Mouse (Mus musculus): Measurements from ENCODE around the gene Pfkm. TPM values are rescaled to one million over a fixed set of nuclear protein-coding genes. Genes with fewer than 3 reads are reported as not detected.

Pfkm gene
- total and polyA plus RNA-seq, 3 experiments: 23.5 to 37.9 (median 29.6) TPM

GRCm38 (mm10) chr15:98096957-98097356 is 4.6 kb downstream of the Pfkm start:
- TF ChIP-seq CHD2 (IDR thresholded peaks at IDR 0.05; ENCODE audit: low read length) (no peak), HCFC1 (IDR thresholded peaks at IDR 0.05; ENCODE audit: low read depth, low read length) (no peak), BHLHE40 (IDR thresholded peaks at IDR 0.05; ENCODE audit: low read depth, low read length) (no peak), KAT2A (IDR thresholded peaks at IDR 0.05; ENCODE audit: insufficient replicate concordance, low read length) (no peak), TBP (conservative IDR thresholded peaks at IDR 0.05; ENCODE audit: low read depth, low read length) (no peak), ZKSCAN1 (IDR thresholded peaks at IDR 0.05; ENCODE audit: borderline replicate concordance, low read depth, low read length) (no peak), UBTF (IDR thresholded peaks at IDR 0.05; ENCODE audit: low read depth, low read length) (no peak), JUND (conservative IDR thresholded peaks at IDR 0.05; ENCODE audit: low read depth, low read length) (no peak), ZMIZ1 (IDR thresholded peaks at IDR 0.05; ENCODE audit: low read depth, low read length) (no peak), MAX (IDR thresholded peaks at IDR 0.05; ENCODE audit: low read length) (no peak), ZNF384 (IDR thresholded peaks at IDR 0.05; ENCODE audit: low read depth, low read length) (no peak), E2F4 (IDR thresholded peaks at IDR 0.05; ENCODE audit: insufficient replicate concordance, low read depth, low read length) (no peak), NRF1 (IDR thresholded peaks at IDR 0.05; ENCODE audit: low read depth, low read length) (no peak), CHD1 (IDR thresholded peaks at IDR 0.05; ENCODE audit: low read depth, low read length) (no peak), PAX5 (IDR thresholded peaks at IDR 0.05; ENCODE audit: low read length) (no peak), SMC3 (IDR thresholded peaks at IDR 0.05; ENCODE audit: low read depth, low read length) (peak; percentile 13; the same call in 1 of the 2 replicates), CTCF (conservative IDR thresholded peaks at IDR 0.05 in 1 of 2, IDR thresholded peaks at IDR 0.05 in 1 of 2; ENCODE audit: low read depth in 2 of 2, low read length in 2 of 2) (peak; percentile 19 to 45; a peak in 2 of 4 replicates), MYC (IDR thresholded peaks at IDR 0.05; ENCODE audit: low read depth, low read length) (no peak), POLR2AphosphoS2 (IDR thresholded peaks at IDR 0.05; ENCODE audit: low read depth, low read length) (no peak), IRF4 (IDR thresholded peaks at IDR 0.05; ENCODE audit: low read depth, low read length) (no peak), RAD21 (IDR thresholded peaks at IDR 0.05; ENCODE audit: low read depth, low read length) (peak; percentile 16), TCF12 (IDR thresholded peaks at IDR 0.05; ENCODE audit: low read depth, low read length) (no peak), MEF2A (IDR thresholded peaks at IDR 0.05; ENCODE audit: borderline replicate concordance, low read depth, low read length) (no peak)
- peaks cover 2% of the 10 kb centered on the region for H3K9me3 ChIP-seq (replicated peaks; ENCODE audit: low read length)
- peaks cover 0 to 11% of the 10 kb centered on the region in 2 experiments; a peak in 2 of 4 replicates for H3K4me1 ChIP-seq (ENCODE audit: control insufficient read depth in 1 of 2, insufficient read depth in 2 of 2)
- dilution Hi-C loops (cut with MboI; ENCODE audit: extremely low pct_ligation_motif_present, extremely low pct_unique_long_range_greater_than_20kb, low sequenced_read_pairs) (no loop called here), in situ Hi-C loops (cut with MboI; ENCODE audit: low pct_ligation_motif_present, low pct_unique_long_range_greater_than_20kb, low sequenced_read_pairs) (no loop called here)
- no peak overlapping the region for H3K4me2 ChIP-seq (ENCODE audit: insufficient read depth, low read depth, poor library complexity, severe bottlenecking)
- no peak overlapping the region for H3K4me3 ChIP-seq (replicated peaks in 1 of 3; ENCODE audit: low read depth in 2 of 3, low read length in 2 of 3, poor library complexity in 1 of 3)
- H3K27ac ChIP-seq (ENCODE audit: insufficient read depth, low read depth): no peak overlapping the region
- H3K36me3 ChIP-seq (replicated peaks in 1 of 2; ENCODE audit: control insufficient read depth in 1 of 2, insufficient read depth in 1 of 2, low read length in 1 of 2): peaks cover 0 to 6% of the 10 kb centered on the region in 2 experiments
- peaks cover 7% of the 10 kb centered on the region for H3K79me2 ChIP-seq (replicated peaks; ENCODE audit: control insufficient read depth, extremely low read depth, insufficient read depth, poor library complexity, severe bottlenecking)
- H3K9ac ChIP-seq (ENCODE audit: insufficient read depth, low read depth): no peak overlapping the region
- no peak for DNase-seq (ENCODE audit: extremely low read depth)
- no peaks in the 10 kb centered on the region for H3K27me3 ChIP-seq (replicated peaks)

Measured in CH12.LX (cell line).